Mouse (Mus musculus) testis, postnatal 10 days (tissue): ENCODE measurements around the gene Myo16.
A peak's percentile ranks its signal among the peaks of the same experiment; 100 is the strongest.

Experiments used
- DNase-seq: peaks from one replicate; pipeline ENCODE4 v3.0.0; 2021; ENCODE audit warnings: low spot score

Gene Myo16

DNA sequence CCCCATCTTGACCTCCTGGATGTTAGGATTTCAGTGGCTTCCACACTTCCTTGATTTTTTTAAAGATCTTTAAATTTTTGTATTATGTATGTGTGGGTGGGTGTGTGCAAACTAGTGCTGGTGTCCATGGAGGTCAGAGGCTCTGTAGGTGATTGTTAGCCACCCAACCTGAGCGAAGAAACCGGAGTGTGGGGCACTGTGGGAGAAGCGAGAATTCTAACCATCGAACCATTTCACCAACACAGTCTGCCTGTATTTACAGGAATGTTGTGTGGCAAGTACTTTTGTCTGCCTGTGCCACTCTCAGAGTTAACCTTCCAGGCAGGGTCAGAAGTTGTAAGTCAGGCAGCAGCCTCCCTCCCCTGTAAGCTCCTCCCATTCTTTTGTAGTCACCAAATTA lies 22.3 kb downstream of the Myo16 start:
- no peak for DNase-seq

DNA sequence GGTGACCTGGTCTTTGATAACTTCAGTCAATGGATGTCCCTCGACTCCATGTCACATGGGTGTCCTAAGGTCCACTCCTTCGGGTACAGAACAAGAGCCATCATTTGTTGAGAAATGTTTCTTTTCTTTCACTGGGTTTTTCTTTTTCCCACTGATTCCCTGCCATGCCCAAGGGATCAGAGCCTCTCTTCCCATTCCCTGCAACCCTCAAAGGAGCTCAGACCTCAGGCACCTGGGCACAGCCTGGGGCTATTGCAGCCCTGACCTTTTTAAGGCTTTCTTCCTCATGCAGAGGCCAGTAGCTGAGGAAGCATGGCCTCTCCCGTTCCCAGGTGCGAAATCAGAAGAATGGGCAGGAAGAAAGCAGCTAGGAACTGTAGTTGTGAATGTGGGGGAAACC lies 23.4 kb downstream of the Myo16 start:
- no peak for DNase-seq

GRCm38 (mm10) chr8:10178986-10179385 lies 25.3 kb downstream of the Myo16 start:
- DNase-seq = no peak

DNA sequence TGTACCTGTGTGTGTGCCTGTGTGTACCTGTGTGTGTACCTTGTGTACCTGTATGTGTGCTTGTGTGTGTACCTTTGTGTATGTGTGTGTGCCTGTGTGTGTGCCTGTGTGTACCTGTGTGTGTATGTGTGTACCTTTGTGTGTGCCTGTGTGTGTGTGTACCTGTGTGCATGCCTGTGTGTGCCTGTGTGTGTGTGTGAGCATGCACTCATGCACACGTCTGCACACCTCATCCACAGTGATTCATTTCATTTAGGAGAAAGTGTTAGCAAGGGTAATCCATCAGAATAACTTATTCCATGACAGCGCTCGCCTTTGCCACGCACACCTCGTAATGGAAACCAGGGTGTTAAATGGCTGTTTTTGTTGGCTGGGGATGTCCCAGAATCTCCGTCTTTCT lies 36.9 kb downstream of the Myo16 start:
- no peak for DNase-seq

- DNase-seq = no peak
Measured at GRCm38 (mm10) chr8:10198164-10198563, 44.5 kb downstream of the Myo16 start.

GRCm38 (mm10) chr8:10199301-10199700 lies 45.6 kb downstream of the Myo16 start:
- no peak for DNase-seq

GRCm38 (mm10) chr8:10200042-10200441 lies 46.3 kb downstream of the Myo16 start:
- no peak for DNase-seq

DNA sequence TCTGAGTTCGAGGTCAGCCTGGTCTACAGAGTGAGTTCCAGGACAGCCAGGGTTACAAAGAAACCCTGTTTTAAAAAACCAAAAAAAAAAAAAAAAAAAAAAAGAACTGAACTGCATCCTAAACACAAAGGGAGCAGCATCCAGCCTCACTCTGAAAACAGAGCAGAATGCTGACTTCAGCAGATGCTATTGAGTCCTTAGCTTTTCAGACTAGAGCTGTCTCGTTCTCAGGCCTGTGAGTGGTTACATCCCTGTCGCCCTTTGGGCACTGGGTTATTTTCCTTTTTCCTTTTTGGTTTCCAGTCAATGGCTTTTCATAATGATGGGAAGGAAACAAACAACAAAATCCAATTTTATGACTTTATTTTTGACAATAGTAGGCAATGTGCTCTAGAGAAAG lies 61.3 kb downstream of the Myo16 start:
- no peak for DNase-seq

- DNase-seq = no peak
Measured at GRCm38 (mm10) chr8:10219761-10220276, 66.1 kb downstream of the Myo16 start.

DNA sequence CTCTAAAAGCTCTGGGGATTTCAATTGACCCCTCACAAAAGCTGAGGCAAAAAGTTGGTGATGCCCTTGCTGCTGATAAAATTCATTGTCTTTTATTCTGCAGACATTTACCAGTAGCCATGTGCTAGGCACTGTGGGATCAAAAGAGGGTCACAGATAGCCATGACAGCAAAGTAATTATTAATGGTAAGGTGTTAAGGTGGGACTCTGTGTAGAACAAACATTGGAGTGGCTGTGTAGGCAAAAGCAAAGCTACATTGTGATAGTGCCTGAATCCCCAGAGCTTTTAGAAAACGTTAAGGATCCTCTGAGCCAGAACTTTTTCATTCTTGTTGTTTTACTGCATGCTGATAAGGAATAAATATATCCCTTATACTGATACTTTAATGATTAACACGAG lies 69.1 kb downstream of the Myo16 start:
- DNase-seq = no peak

DNA sequence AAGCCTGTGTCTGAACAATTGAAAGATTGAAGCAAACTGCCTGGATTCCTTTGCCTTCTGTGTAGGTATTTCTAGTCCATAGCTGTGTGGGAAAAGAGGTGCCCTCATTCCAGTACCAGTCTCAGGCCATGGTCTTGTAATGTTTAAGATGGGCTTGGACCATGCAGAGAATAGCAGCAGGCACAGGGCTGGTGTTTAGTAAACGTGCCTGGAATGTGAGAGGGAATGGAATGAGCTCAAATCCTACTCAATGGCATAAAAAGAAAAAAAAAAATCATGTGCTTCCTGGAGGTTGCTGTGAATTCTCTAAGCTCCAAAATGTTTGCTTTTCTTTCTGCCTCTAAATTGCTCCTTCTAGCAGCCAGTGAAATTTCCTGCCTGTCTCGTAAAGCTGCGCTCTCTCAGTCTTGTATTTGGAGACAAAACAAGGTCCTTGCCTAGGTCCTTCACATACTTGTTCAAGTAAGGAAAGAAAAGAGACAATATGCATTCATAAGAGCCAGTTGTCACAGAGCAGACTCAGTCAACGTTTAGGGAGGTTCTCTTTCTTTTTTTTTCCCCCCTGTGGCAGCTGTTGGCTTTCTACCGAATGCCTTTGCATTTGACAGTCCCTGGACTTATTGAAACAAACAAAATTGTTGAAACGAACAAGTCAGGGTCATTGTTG lies 70.0 kb downstream of the Myo16 start:
- no peak for DNase-seq

GRCm38 (mm10) chr8:10224305-10224971 lies 70.7 kb downstream of the Myo16 start:
- no peak for DNase-seq

DNA sequence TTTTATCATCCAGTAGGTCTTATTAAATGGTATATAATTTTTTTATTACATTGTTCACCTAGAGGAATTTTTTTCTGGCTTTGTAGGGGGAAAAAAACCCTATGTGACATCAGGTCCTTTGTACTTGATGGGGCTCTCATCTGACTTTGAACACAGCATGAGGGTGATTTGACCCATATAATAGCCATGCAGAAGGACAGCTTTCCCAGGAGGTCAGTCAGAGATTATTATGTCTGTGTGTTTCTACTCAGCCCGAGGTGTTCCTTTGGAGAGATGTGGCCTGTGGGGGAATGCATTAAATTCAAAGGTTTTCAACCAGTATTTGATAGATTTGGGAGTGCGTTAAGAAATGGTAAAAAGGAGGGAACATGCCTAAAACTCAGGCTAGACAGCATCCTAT lies 71.3 kb downstream of the Myo16 start:
- DNase-seq = no peak

DNA sequence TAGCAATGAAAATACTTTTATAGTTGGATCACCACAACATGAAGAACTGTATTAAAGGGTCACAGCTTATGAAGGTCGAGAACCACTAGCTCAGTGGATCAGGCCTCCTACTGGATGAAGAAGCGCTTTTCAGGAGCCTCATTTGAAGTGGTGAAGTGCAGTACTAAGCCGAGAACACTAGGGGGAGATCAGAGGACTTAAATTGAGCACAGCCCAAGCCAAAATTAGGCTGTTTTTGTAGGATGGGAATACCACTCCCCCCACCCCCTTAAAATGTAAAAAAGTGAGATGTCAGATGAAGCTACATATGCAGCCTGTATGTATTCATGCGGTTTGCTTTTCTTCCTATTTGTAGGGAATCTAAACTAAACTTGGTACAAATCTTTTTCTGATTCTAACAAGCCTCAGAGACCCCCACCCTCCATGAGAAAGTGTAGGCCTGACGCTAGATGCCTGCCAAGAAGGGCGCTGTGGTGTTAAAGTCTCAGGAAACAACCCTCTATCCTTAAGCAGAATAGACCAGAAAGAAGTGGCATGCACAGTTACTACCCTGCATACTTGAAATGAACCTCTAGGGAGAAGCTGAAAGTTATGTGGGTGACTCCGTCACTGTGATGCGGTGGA lies 77.1 kb downstream of the Myo16 start:
- peak; percentile 47 for DNase-seq

DNA sequence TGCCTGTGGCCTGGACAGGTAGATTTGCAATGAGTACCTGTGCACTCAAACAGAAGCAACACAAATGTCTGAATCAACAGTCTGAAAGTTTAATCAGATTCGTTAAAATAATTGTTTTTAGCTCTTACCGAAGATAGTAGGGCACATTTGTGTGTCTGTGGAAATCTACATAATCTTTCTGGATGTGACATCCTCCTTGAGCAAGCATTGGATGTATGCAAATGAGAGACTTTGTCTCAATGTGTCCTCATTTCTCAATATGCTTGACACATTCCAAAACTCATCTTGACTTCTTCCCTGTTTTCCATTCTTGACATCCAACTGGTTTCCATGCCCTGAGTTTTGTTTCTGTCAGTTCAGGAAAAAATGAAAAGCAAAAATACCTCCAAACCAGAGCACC lies 80.8 kb downstream of the Myo16 start:
- no peak for DNase-seq

DNA sequence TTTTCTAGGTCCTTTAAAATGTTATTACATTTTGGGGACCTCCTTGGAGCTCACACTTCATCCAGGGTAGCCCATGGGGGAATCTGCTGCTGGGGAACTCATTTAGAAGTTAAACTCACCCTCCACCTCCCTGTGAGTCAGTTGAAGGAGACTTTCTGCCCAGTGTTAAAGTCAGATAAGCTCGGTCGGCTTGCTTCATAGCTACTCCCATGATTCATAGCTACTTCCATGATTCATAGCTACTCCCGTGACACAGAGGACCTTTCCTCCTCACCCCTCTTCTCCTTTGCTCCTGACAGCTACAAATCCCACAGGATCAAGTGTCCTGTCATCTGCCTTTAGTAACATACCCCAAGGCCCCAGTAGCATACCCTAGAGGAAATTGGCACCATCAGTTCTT lies 89.6 kb downstream of the Myo16 start:
- no peak for DNase-seq

DNA sequence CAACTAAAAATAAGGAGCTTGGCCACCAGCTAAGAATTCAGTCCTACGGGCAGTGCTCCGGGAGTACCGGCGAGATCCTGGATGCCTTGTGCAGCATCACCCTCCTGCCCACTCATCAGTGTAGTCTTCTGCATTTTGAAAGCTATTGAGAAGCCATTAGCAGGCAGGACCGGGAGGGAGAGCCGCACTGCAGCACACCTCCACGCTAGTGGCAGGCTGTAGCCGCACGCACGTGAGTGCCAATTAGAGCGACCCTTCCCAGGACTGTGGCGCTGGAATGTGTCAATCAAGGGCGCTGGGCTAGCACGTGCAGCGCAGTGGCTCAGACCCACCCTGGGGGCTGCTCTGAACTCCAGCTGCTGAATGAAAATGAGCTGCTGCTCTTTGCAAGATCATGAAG lies 95.4 kb downstream of the Myo16 start:
- no peak for DNase-seq

- DNase-seq = no peak
Measured at GRCm38 (mm10) chr8:10255741-10256140, 102.0 kb downstream of the Myo16 start.

DNA sequence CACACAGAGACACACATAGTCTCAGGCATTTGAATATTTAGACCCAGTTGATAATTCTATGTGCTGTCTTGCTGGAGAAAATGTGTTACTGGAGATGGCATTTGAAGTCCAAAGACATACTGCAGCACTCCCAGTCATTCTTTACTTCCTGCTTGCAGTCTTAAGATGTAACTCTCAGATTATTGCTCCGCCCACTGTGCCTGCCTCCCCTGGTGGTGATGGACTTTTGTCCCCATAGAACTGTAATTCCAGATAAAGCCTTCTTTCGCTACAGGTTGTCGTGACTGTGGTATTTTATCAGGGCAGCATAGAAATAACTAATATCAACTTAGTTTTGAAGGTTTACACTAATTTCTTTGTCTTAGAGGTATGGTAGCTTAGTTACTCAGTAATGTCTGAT lies 102.9 kb downstream of the Myo16 start:
- DNase-seq = no peak

GRCm38 (mm10) chr8:10270094-10270493 lies 116.4 kb downstream of the Myo16 start:
- DNase-seq = no peak

GRCm38 (mm10) chr8:10292600-10292999 lies 138.9 kb downstream of the Myo16 start:
- DNase-seq = no peak

DNA sequence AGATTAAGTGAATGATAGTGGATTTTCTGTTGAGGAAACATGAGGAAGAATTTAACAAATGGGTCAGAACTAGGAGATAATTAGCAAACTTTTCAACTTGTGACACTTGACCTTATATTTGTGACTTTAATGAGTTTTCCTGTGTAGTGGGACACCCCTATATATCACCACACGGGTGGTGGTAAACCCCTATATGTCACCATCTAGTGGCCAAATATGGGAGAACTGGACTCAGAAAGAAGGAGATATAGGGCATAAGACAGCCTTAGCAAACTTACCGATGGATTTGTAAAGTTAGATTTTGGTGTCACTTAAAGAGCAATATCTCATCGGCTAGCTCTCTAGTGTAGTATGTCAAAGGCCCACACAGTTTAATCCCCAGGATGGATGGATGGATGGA lies 147.1 kb downstream of the Myo16 start:
- DNase-seq = no peak

DNA sequence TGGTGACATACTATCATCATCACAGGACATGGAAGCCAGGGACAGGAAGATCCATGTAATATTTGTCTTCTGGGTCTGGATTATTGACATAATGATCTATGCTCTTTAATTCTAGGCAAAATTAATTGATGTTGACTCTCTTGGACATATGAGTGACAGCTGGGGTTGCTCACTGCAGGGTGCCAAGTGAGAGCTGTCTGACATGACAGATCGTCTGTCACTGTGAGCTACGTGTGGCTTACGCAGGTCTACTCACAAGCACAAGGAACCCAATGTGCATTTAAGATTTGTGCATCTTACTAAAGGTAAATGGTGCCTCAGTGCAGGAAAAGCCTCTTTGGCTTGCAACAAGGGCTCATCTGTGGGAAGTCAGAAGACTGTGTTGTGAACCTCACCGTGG lies 149.3 kb downstream of the Myo16 start:
- no peak for DNase-seq
